Mouse (Mus musculus) midbrain, embryonic 14.5 days (tissue): Measurements from ENCODE around the gene Chchd3. TPM values are rescaled to one million over a fixed set of nuclear protein-coding genes. Genes with fewer than 3 reads are reported as not detected.

ENCODE experiments used
- ATAC-seq: fragments of 200-750 bp; cut with Nextera tagmentation; 2 replicates; pipeline ENCODE4 v1.8.0; 2017; ENCODE audit warnings: moderate number of reproducible peaks, moderate library complexity; ENCODE audit not compliant: low FRiP score, low TSS enrichment
- DNase-seq: peaks from one replicate; pipeline ENCODE4 v3.0.0-alpha.2; 2015
- H3K27ac ChIP-seq: fragments of 300-500 bp; sonication (generic); replicated peaks from 2 replicates; pipeline ENCODE4 v1.5.1; 2014; ENCODE audit warnings: mild to moderate bottlenecking, low read depth, low read length, moderate library complexity
- H3K27me3 ChIP-seq: fragments of 300-500 bp; sonication (generic); 2 replicates; pipeline ENCODE4 v1.6.1; 2014; ENCODE audit warnings: low read length, control low read depth, mixed read lengths; ENCODE audit not compliant: control insufficient read depth, insufficient read depth
- H3K36me3 ChIP-seq: fragments of 300-500 bp; sonication (generic); 2 replicates; pipeline ENCODE4 v1.6.1; 2014; ENCODE audit warnings: low read length, control low read depth; ENCODE audit not compliant: control insufficient read depth, insufficient read depth
- H3K4me1 ChIP-seq: fragments of 300-500 bp; sonication (generic); 2 replicates; pipeline ENCODE4 v1.6.1; 2014; ENCODE audit warnings: mild to moderate bottlenecking, antibody characterized with exemption, low read length, control low read depth; ENCODE audit not compliant: control insufficient read depth, insufficient read depth
- H3K4me2 ChIP-seq: fragments of 300-500 bp; sonication (generic); 2 replicates; pipeline ENCODE4 v1.6.1; 2014; ENCODE audit warnings: mild to moderate bottlenecking, low read length, moderate library complexity
- H3K4me3 ChIP-seq: fragments of 300-500 bp; sonication (generic); replicated peaks from 2 replicates; pipeline ENCODE4 v1.5.1; 2014; ENCODE audit warnings: low read depth, low read length
- H3K9ac ChIP-seq: fragments of 300-500 bp; sonication (generic); replicated peaks from 2 replicates; pipeline ENCODE4 v1.6.1; 2014; ENCODE audit warnings: mild to moderate bottlenecking, low read length, moderate library complexity
- H3K9me3 ChIP-seq: fragments of 300-500 bp; sonication (generic); 2 replicates; pipeline ENCODE4 v1.6.1; 2016; ENCODE audit warnings: low read length, control low read depth, mixed read lengths; ENCODE audit not compliant: control insufficient read depth
- WGBS: fragments of 180-500 bp; shearing (Covaris S2); extraction: QIAGEN DNeasy Blood & Tissue Kit; methylation state at CpG from one replicate; pipeline ENCODE4 v1.1.7; 2014; 5-methylcytosine and 5-hydroxymethylcytosine counted together
- polyA plus RNA-seq: library from polyadenylated mRNA; unstranded; fragments of >200 nt; fragmentation: Nextera tagmentation; extraction: Ambion mirVana; gene quantifications from 2 replicates; pipeline ENCODE4 v1.2.1, GENCODE M21; 2014

Gene Chchd3
- polyA plus RNA-seq, 1 experiment from 2014 or later, result 110 TPM

GRCm38 (mm10) chr6:33032543-33032942 is 27.5 kb downstream of the Chchd3 start:
- Histone ChIP-seq H3K27me3 (no peaks in the 10 kb centered on the region), H3K9me3 (no peaks in the 10 kb centered on the region), H3K9ac (no peak overlapping the region), H3K4me2 (no peak overlapping the region), H3K4me1 (0 out of 2 replicates have a peak, but pooled peaks cover 12% of the 10 kb centered on the region), H3K36me3 (no peaks in the 10 kb centered on the region), H3K27ac (no peak overlapping the region), H3K4me3 (no peak overlapping the region)
- DNase-seq (no peak), ATAC-seq (no peak)
- 82% methylated on average over 1 of the region's 1 CpGs for WGBS

- Histone ChIP-seq H3K4me2 (no peak overlapping the region), H3K27ac (no peak overlapping the region), H3K27me3 (no peaks in the 10 kb centered on the region), H3K9me3 (no peaks in the 10 kb centered on the region), H3K36me3 (no peaks in the 10 kb centered on the region), H3K9ac (no peak overlapping the region), H3K4me1 (0 out of 2 replicates have a peak, but pooled peaks cover 9% of the 10 kb centered on the region), H3K4me3 (no peak overlapping the region)
- 86% methylated on average over 2 of the region's 2 CpGs for WGBS
- no peak for DNase-seq
- ATAC-seq, result no peak
These were observed 28.4 kb downstream of the Chchd3 start for GRCm38 (mm10) chr6:33031631-33032030.

- H3K9ac ChIP-seq, result no peak overlapping the region
- no peak overlapping the region for H3K27ac ChIP-seq
- WGBS, result 96% methylated on average over 6 of the region's 6 CpGs
- H3K9me3 ChIP-seq, result no peaks in the 10 kb centered on the region
- H3K4me1 ChIP-seq, result no peaks in the 10 kb centered on the region
- no peak overlapping the region for H3K4me2 ChIP-seq
- DNase-seq, result no peak
- H3K36me3 ChIP-seq, result no peaks in the 10 kb centered on the region
- H3K27me3 ChIP-seq, result no peaks in the 10 kb centered on the region
- no peak overlapping the region for H3K4me3 ChIP-seq
- ATAC-seq, result no peak
These were observed 31.8 kb downstream of the Chchd3 start for GRCm38 (mm10) chr6:33028296-33028695.

GRCm38 (mm10) chr6:33025041-33025440 is 35.0 kb downstream of the Chchd3 start:
- no peaks in the 10 kb centered on the region for H3K27me3 ChIP-seq
- H3K4me3 ChIP-seq, result no peak overlapping the region
- H3K36me3 ChIP-seq, result no peaks in the 10 kb centered on the region
- no peaks in the 10 kb centered on the region for H3K4me1 ChIP-seq
- H3K27ac ChIP-seq, result no peak overlapping the region
- no peak overlapping the region for H3K4me2 ChIP-seq
- no peak for DNase-seq
- H3K9me3 ChIP-seq, result no peaks in the 10 kb centered on the region
- H3K9ac ChIP-seq, result no peak overlapping the region
- 98% methylated on average over 2 of the region's 2 CpGs for WGBS
- ATAC-seq, result no peak

- 77% methylated on average over 3 of the region's 3 CpGs for WGBS
- Histone ChIP-seq H3K27ac (no peak overlapping the region), H3K9me3 (no peaks in the 10 kb centered on the region), H3K4me1 (no peaks in the 10 kb centered on the region), H3K4me2 (no peak overlapping the region), H3K9ac (no peak overlapping the region), H3K4me3 (no peak overlapping the region), H3K36me3 (no peaks in the 10 kb centered on the region), H3K27me3 (no peaks in the 10 kb centered on the region)
- ATAC-seq, result no peak
- DNase-seq, result no peak
These were observed 55.5 kb downstream of the Chchd3 start for GRCm38 (mm10) chr6:33004607-33005006.

- no peaks in the 10 kb centered on the region for H3K36me3 ChIP-seq
- H3K9ac ChIP-seq, result no peak overlapping the region
- H3K4me1 ChIP-seq, result no peaks in the 10 kb centered on the region
- 93% methylated on average over 1 of the region's 1 CpGs for WGBS
- no peak for DNase-seq
- H3K27me3 ChIP-seq, result no peaks in the 10 kb centered on the region
- no peak overlapping the region for H3K4me3 ChIP-seq
- H3K9me3 ChIP-seq, result no peaks in the 10 kb centered on the region
- ATAC-seq, result no peak
- H3K27ac ChIP-seq, result no peak overlapping the region
- no peak overlapping the region for H3K4me2 ChIP-seq
These were observed 57.1 kb downstream of the Chchd3 start for GRCm38 (mm10) chr6:33002988-33003387.

- DNase-seq (no peak), ATAC-seq (no peak)
- 0 out of 2 replicates have a peak, but pooled peaks cover 4% of the 10 kb centered on the region for H3K4me1 ChIP-seq
- H3K27me3 ChIP-seq, result no peaks in the 10 kb centered on the region
- no peak overlapping the region for H3K9ac ChIP-seq
- 94% methylated on average over 15 of the region's 15 CpGs for WGBS
- H3K4me3 ChIP-seq, result no peak overlapping the region
- H3K4me2 ChIP-seq, result no peak overlapping the region
- H3K9me3 ChIP-seq, result no peaks in the 10 kb centered on the region
- no peak overlapping the region for H3K27ac ChIP-seq
- no peaks in the 10 kb centered on the region for H3K36me3 ChIP-seq
These were observed 58.8 kb downstream of the Chchd3 start for GRCm38 (mm10) chr6:33001271-33001670.

- H3K4me1 ChIP-seq, result 0 out of 2 replicates have a peak, but pooled peaks cover 4% of the 10 kb centered on the region
- H3K27me3 ChIP-seq, result no peaks in the 10 kb centered on the region
- H3K9me3 ChIP-seq, result no peaks in the 10 kb centered on the region
- H3K4me2 ChIP-seq, result no peak overlapping the region
- no peak overlapping the region for H3K27ac ChIP-seq
- no peak for DNase-seq
- H3K9ac ChIP-seq, result no peak overlapping the region
- no peaks in the 10 kb centered on the region for H3K36me3 ChIP-seq
- 81% methylated on average over 1 of the region's 1 CpGs for WGBS
- H3K4me3 ChIP-seq, result no peak overlapping the region
- ATAC-seq, result no peak
These were observed 63.5 kb downstream of the Chchd3 start for GRCm38 (mm10) chr6:32996597-32996996.

GRCm38 (mm10) chr6:32993847-32994246 is 66.2 kb downstream of the Chchd3 start:
- 91% methylated on average over 1 of the region's 1 CpGs for WGBS
- 0 out of 2 replicates have a peak, but pooled peaks cover 4% of the 10 kb centered on the region for H3K4me1 ChIP-seq
- no peak overlapping the region for H3K4me2 ChIP-seq
- H3K9me3 ChIP-seq, result no peaks in the 10 kb centered on the region
- no peak overlapping the region for H3K27ac ChIP-seq
- H3K27me3 ChIP-seq, result no peaks in the 10 kb centered on the region
- ATAC-seq (no peak), DNase-seq (no peak)
- H3K9ac ChIP-seq, result no peak overlapping the region
- no peaks in the 10 kb centered on the region for H3K36me3 ChIP-seq
- no peak overlapping the region for H3K4me3 ChIP-seq
